Mouse (Mus musculus) C2C12 (cell line): ENCODE measurements around the gene B4galt5.

Experiments
- CTCF ChIP-seq: IDR thresholded peaks from one replicate; pipeline ENCODE4 v1.5.1; 2011; ENCODE audit not compliant: control insufficient read depth, insufficient read depth, insufficient read length
- FOSL1 ChIP-seq: IDR thresholded peaks from one replicate; pipeline ENCODE4 v1.8.0; 2011; ENCODE audit warnings: mild to moderate bottlenecking, low read length; ENCODE audit not compliant: poor library complexity, insufficient read depth, severe bottlenecking

GRCm38 (mm10) chr2:167250003-167250735 lies 98.8 kb downstream of the B4galt5 start:
- TF ChIP-seq CTCF (no peak), FOSL1 (no peak)
